Mouse (Mus musculus): ENCODE measurements around the gene Diras1. TPM values are rescaled to one million over a fixed set of nuclear protein-coding genes. Genes with fewer than 3 reads are reported as not detected.

Gene Diras1
- total RNA-seq, 2 experiments from 2014 or later = 0.10 TPM; not detected in 1

DNA sequence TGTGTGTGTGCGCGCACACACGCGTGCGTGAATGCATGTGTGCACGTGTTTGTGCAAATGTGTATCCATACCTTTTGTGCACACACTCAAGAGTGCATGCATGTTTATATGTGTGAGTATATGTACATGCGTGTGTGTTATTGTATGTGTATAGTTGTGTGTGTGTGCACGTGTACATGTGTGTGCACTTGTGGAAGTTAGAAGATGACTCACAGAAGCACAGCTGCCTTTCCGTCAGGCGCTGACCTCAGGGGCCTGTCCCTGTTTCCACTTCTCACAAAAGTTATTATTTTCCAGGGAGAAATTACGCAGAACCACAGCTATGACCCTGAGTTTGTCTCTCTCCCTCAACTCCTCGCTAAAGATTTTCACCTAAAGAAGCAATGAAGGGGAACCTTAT is 41.2 kb downstream of the Diras1 start:
- DNase-seq = no peak
- intact Hi-C loops (cut with DNase I) = no loop called here

GRCm38 (mm10) chr10:80982381-80982780 is 43.1 kb downstream of the Diras1 start:
- intact Hi-C loops (cut with DNase I) = no loop called here
- DNase-seq = no peak

GRCm38 (mm10) chr10:80981564-80982112 is 43.8 kb downstream of the Diras1 start:
- intact Hi-C loops (cut with DNase I) = no loop called here

DNA sequence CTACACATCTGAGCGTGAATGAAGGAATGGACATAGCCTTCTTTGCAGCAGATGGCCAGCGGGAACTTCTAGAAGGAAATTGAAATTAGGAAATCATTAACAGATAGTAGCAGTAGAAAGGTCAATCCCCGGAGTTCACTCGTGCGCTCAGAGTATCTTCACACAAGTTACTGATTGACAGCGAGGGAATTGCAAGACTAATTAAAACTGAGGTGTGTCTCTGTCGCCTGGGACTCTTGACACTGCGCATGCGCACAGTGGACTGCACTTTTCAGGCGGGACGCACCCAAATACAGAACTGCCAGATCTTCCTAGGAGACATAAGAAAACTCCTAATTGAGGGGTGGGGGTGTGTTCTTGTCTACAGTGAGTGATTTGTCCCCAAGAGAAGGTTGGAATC is 50.0 kb downstream of the Diras1 start:
- no peak for DNase-seq
- intact Hi-C loops (cut with DNase I) = no loop called here

More at GRCm38 (mm10) chr10:80981564-80982112, 43.8 kb downstream of the Diras1 start:
- DNase-seq = no peak

- DNase-seq = no peak
- intact Hi-C loops (cut with DNase I) = no loop called here
Observed at GRCm38 (mm10) chr10:80973722-80974121, 51.7 kb downstream of the Diras1 start.

GRCm38 (mm10) chr10:80972071-80972987 is 53.1 kb downstream of the Diras1 start:
- intact Hi-C loops (cut with DNase I) = no loop called here
- DNase-seq = peak; percentile 52 to 70

- DNase-seq = peak in 1 of 2 experiments; percentile 31
Observed at GRCm38 (mm10) chr10:80971533-80971932, 53.9 kb downstream of the Diras1 start.

DNA sequence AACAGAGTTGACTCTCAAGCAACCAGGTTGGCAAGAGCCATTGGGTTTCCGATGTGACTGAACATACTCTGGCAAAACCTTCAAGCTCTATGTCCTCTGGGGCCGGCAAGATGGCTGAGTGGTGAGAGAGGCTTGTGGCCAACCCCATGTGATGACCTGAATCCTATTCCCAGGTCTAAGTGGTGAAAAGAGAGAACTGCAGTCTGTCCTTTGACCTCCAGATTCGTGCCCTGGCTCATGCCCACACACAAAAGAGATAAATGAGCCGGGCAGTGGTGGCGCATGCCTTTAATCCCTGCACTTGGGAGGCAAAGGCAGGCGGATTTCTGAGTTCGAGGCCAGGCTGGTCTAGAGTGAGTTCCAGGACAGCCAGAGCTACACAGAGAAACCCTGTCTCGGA is 55.3 kb downstream of the Diras1 start:
- DNase-seq = no peak
- intact Hi-C loops (cut with DNase I) = no loop called here

More at GRCm38 (mm10) chr10:80971533-80971932, 53.9 kb downstream of the Diras1 start:
- intact Hi-C loops (cut with DNase I) = no loop called here

Other genes starting within 250 kb of the Diras1 start
- gene Sf3a2, start 227.5 kb downstream of the Diras1 start, total RNA-seq (2021) = 10 to 100 TPM; 27.0 to 31.6 TPM
- gene Plekhj1, start 227.0 kb downstream of the Diras1 start, total RNA-seq (2021) = 10 to 100 TPM; 35.7 to 36.3 TPM
- under 1 TPM; 0.56 to 0.65 TPM for gene Amh, start 220.4 kb downstream of the Diras1 start, total RNA-seq (2021)
- gene Jsrp1, start 212.2 kb downstream of the Diras1 start, total RNA-seq (2021) = not detected
- 100 to 1,000 TPM; 893 to 962 TPM for gene Oaz1, start 199.0 kb downstream of the Diras1 start, total RNA-seq (2021)
- 1 to 10 TPM; 4.2 to 5.7 TPM for gene Lingo3, start 181.6 kb downstream of the Diras1 start, total RNA-seq (2021)
- gene Lsm7, start 170.5 kb downstream of the Diras1 start, total RNA-seq (2021) = 10 to 100 TPM; 21.3 to 28.3 TPM
- gene Sppl2b, start 170.4 kb downstream of the Diras1 start, total RNA-seq (2021) = 10 to 100 TPM; 26.6 to 28.5 TPM
- not detected for gene Tmprss9, start 153.8 kb downstream of the Diras1 start, total RNA-seq (2021)
- gene Timm13, start 124.7 kb downstream of the Diras1 start, total RNA-seq (2021) = 100 to 1,000 TPM; 145 to 161 TPM
- gene Lmnb2, start 107.4 kb downstream of the Diras1 start, total RNA-seq (2021) = 1 to 10 TPM; 5.1 to 7.0 TPM
- 10 to 100 TPM; 13.6 to 17.2 TPM for gene Gadd45b, start 95.6 kb downstream of the Diras1 start, total RNA-seq (2021)
- gene Gng7, start 10.7 kb downstream of the Diras1 start, total RNA-seq (2021) = under 1 TPM; 0.27 to 0.31 TPM
- gene Slc39a3, start 11.8 kb upstream of the Diras1 start, total RNA-seq (2021) = 10 to 100 TPM; 13.6 to 14.8 TPM
- 10 to 100 TPM; 91.5 to 93.3 TPM for gene Sgta, start 34.5 kb upstream of the Diras1 start, total RNA-seq (2021)
- 10 to 100 TPM; 10.3 to 10.9 TPM for gene Thop1, start 44.4 kb upstream of the Diras1 start, total RNA-seq (2021)
- gene Creb3l3, start 73.2 kb upstream of the Diras1 start, total RNA-seq (2021) = under 1 TPM; 0.69 to 0.90 TPM
- 100 to 1,000 TPM; 115 to 122 TPM for gene Map2k2, start 80.3 kb upstream of the Diras1 start, total RNA-seq (2021)
- gene Zbtb7a, start 109.6 kb upstream of the Diras1 start, total RNA-seq (2021) = 10 to 100 TPM; 40.8 to 43.2 TPM
- gene Pias4, start 142.3 kb upstream of the Diras1 start, total RNA-seq (2021) = 10 to 100 TPM; 15.2 to 18.3 TPM
- 1,000 to 10,000 TPM; 1,113 to 1,165 TPM for gene Eef2, start 151.0 kb upstream of the Diras1 start, total RNA-seq (2021)
- gene Dapk3, start 157.3 kb upstream of the Diras1 start, total RNA-seq (2021) = 10 to 100 TPM; 28.4 to 29.2 TPM
- not detected for gene 4930442H23Rik, start 158.2 kb upstream of the Diras1 start, total RNA-seq (2021)
- gene Nmrk2, start 176.4 kb upstream of the Diras1 start, total RNA-seq (2021) = 1 to 10 TPM; 3.6 to 9.8 TPM
- under 1 TPM; 0.12 TPM for gene Atcay, start 205.2 kb upstream of the Diras1 start, total RNA-seq (2021)
- 1 to 10 TPM; 2.7 to 3.4 TPM for gene Zfr2, start 207.5 kb upstream of the Diras1 start, total RNA-seq (2021)
- gene Matk, start 227.3 kb upstream of the Diras1 start, total RNA-seq (2021) = under 1 TPM; 0.26 to 0.51 TPM
- 10 to 100 TPM; 83.0 to 96.2 TPM for gene Mrpl54, start 241.3 kb upstream of the Diras1 start, total RNA-seq (2021)
- 10 to 100 TPM; 85.5 to 97.2 TPM for gene Apba3, start 241.3 kb upstream of the Diras1 start, total RNA-seq (2021)